Mouse (Mus musculus): ENCODE results near the gene Zxdc. TPM values are rescaled to one million over a fixed set of nuclear protein-coding genes. Genes with fewer than 3 reads are reported as not detected.

The Zxdc gene
- polyA plus RNA-seq, 1 experiment from 2014 or later: 4.4 TPM

- H3K27me3 ChIP-seq (replicated peaks; ENCODE audit: control insufficient read depth, insufficient read depth, low read length): no peaks in the 10 kb centered on the region
- no peak overlapping the region for H3K27ac ChIP-seq (ENCODE audit: low read length)
- no peak overlapping the region for H3K4me3 ChIP-seq (ENCODE audit: low read length)
- 75% methylated on average over 3 of the region's 3 CpGs for WGBS
- no peaks in the 10 kb centered on the region for H3K9me3 ChIP-seq (ENCODE audit: control insufficient read depth, low read length)
- no peak overlapping the region for H3K9ac ChIP-seq (ENCODE audit: low read depth, low read length)
- H3K36me3 ChIP-seq (ENCODE audit: control insufficient read depth, insufficient read depth, low read length): no peaks in the 10 kb centered on the region
- no peaks in the 10 kb centered on the region for H3K4me1 ChIP-seq (ENCODE audit: control insufficient read depth, insufficient read depth, low read length)
- no peak overlapping the region for H3K4me2 ChIP-seq (ENCODE audit: low read depth, low read length)
- ATAC-seq: no peak
Observed at GRCm38 (mm10) chr6:90334244-90334643, 35.0 kb upstream of the Zxdc start.

DNA sequence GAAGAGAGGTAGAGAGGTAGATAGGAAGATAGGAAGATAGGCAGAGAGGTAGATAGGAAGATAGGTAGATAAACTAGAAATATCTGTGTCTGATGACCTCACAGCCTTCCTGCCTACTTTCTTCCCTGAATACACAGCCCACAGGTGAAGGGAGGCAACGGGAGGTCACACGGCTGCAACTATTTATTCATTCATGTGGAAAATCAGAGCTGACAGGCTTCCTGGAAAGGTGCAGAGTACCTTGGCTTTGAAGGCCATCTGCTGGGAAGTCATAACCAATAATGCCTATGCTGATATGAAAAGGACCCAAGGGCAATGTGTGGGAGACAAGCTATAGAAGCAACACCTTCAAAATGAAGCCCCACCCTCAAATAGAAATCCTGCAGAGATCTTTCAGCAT lies 26.9 kb upstream of the Zxdc start:
- no peaks in the 10 kb centered on the region for H3K4me1 ChIP-seq (ENCODE audit: control insufficient read depth, insufficient read depth, low read length)
- no peak overlapping the region for H3K4me3 ChIP-seq (ENCODE audit: low read length)
- WGBS: 86% methylated on average over 2 of the region's 2 CpGs
- H3K9me3 ChIP-seq (ENCODE audit: control insufficient read depth, low read length): no peaks in the 10 kb centered on the region
- no peaks in the 10 kb centered on the region for H3K36me3 ChIP-seq (ENCODE audit: control insufficient read depth, insufficient read depth, low read length)
- no peak overlapping the region for H3K9ac ChIP-seq (ENCODE audit: low read depth, low read length)
- ATAC-seq: no peak
- no peak overlapping the region for H3K4me2 ChIP-seq (ENCODE audit: low read depth, low read length)
- no peak overlapping the region for H3K27ac ChIP-seq (ENCODE audit: low read length)
- H3K27me3 ChIP-seq (replicated peaks; ENCODE audit: control insufficient read depth, insufficient read depth, low read length): no peaks in the 10 kb centered on the region

DNA sequence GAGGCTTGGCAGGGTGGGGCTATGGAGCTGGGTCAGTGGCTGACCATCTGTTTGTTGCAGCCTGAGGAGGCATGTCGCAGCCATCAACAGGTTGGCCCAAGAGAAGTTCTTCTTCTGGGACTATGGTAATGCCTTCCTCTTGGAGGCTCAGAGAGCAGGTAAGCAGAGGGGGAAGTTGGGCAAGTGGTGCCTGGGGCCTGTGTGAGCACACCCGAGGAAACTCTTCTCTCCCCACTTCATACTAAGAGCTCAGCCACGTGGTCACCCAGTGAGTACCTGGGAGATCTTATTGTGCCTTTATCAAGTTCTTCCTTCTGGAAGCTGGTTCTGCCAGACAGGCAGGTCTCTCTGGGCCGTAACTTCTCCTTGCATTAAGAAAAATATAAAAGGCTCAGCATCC lies 22.1 kb upstream of the Zxdc start:
- Histone ChIP-seq H3K4me3 (ENCODE audit: low read length) (no peak overlapping the region), H3K4me1 (ENCODE audit: control insufficient read depth, insufficient read depth, low read length) (no peaks in the 10 kb centered on the region), H3K27ac (ENCODE audit: low read length) (no peak overlapping the region), H3K27me3 (replicated peaks; ENCODE audit: control insufficient read depth, insufficient read depth, low read length) (no peaks in the 10 kb centered on the region), H3K36me3 (ENCODE audit: control insufficient read depth, insufficient read depth, low read length) (no peaks in the 10 kb centered on the region), H3K4me2 (ENCODE audit: low read depth, low read length) (no peak overlapping the region), H3K9me3 (ENCODE audit: control insufficient read depth, low read length) (no peaks in the 10 kb centered on the region), H3K9ac (ENCODE audit: low read depth, low read length) (no peak overlapping the region)
- ATAC-seq: no peak
- WGBS: 69% methylated on average over 4 of the region's 4 CpGs

GRCm38 (mm10) chr6:90348500-90348899 lies 20.8 kb upstream of the Zxdc start:
- Histone ChIP-seq H3K36me3 (ENCODE audit: control insufficient read depth, insufficient read depth, low read length) (no peaks in the 10 kb centered on the region), H3K4me3 (ENCODE audit: low read length) (no peak overlapping the region), H3K4me2 (ENCODE audit: low read depth, low read length) (no peak overlapping the region), H3K9ac (ENCODE audit: low read depth, low read length) (no peak overlapping the region), H3K27ac (ENCODE audit: low read length) (no peak overlapping the region), H3K27me3 (replicated peaks; ENCODE audit: control insufficient read depth, insufficient read depth, low read length) (no peaks in the 10 kb centered on the region), H3K4me1 (ENCODE audit: control insufficient read depth, insufficient read depth, low read length) (no peaks in the 10 kb centered on the region), H3K9me3 (ENCODE audit: control insufficient read depth, low read length) (no peaks in the 10 kb centered on the region)
- 78% methylated on average over 4 of the region's 4 CpGs for WGBS
- no peak for ATAC-seq

DNA sequence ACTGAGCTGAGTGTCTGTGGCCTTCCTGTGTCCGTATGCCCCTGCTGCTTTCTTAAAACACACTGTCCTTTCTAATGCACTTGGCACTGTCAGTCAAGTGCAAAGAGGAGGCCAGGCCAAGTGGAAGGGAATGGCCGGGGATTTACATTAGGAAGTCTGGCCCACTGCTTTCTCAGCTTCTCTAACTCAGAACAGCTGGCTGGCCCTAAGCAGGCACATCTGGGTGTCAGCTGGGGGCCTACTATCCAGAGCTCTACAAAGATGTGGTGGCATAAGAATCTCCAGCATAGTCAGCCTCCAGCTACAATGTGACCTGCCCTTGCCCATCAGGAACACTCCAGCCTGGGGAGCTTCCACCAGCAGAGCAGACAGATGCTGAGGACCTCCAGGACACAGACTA lies 19.3 kb upstream of the Zxdc start:
- Histone ChIP-seq H3K9ac (ENCODE audit: low read depth, low read length) (no peak overlapping the region), H3K27ac (ENCODE audit: low read length) (no peak overlapping the region), H3K4me3 (ENCODE audit: low read length) (no peak overlapping the region), H3K4me1 (ENCODE audit: control insufficient read depth, insufficient read depth, low read length) (no peaks in the 10 kb centered on the region), H3K27me3 (replicated peaks; ENCODE audit: control insufficient read depth, insufficient read depth, low read length) (no peaks in the 10 kb centered on the region), H3K4me2 (ENCODE audit: low read depth, low read length) (no peak overlapping the region), H3K9me3 (ENCODE audit: control insufficient read depth, low read length) (no peaks in the 10 kb centered on the region), H3K36me3 (ENCODE audit: control insufficient read depth, insufficient read depth, low read length) (no peaks in the 10 kb centered on the region)
- 74% methylated on average over 2 of the region's 2 CpGs for WGBS
- no peak for ATAC-seq

DNA sequence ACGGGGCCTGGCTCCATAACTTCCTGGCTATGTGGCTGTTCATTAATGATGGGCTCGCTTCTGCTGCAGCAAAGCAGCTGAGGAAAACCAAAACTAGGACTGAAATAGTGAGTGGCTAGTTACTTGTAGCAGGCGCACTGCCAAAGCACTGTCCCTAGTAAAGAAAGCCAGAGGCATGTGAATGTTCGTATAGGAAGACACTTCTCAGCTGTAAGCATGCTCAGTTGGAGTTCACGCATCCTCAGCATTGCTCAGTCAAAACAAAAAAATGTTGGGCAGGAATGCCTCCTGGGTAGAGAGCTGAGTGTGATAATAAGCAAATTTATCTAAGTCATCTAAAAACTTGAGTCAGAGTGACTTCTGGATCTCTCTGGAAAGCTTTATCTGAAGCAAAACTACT lies 11.2 kb upstream of the Zxdc start:
- H3K9me3 ChIP-seq (ENCODE audit: control insufficient read depth, low read length): no peaks in the 10 kb centered on the region
- ATAC-seq: no peak
- H3K4me2 ChIP-seq (ENCODE audit: low read depth, low read length): no peak overlapping the region
- no peak overlapping the region for H3K27ac ChIP-seq (ENCODE audit: low read length)
- no peak overlapping the region for H3K9ac ChIP-seq (ENCODE audit: low read depth, low read length)
- no peaks in the 10 kb centered on the region for H3K27me3 ChIP-seq (replicated peaks; ENCODE audit: control insufficient read depth, insufficient read depth, low read length)
- peaks cover 19% of the 10 kb centered on the region for H3K4me1 ChIP-seq (ENCODE audit: control insufficient read depth, insufficient read depth, low read length)
- no peak overlapping the region for H3K4me3 ChIP-seq (ENCODE audit: low read length)
- WGBS: 49% methylated on average over 5 of the region's 5 CpGs
- H3K36me3 ChIP-seq (ENCODE audit: control insufficient read depth, insufficient read depth, low read length): no peaks in the 10 kb centered on the region

GRCm38 (mm10) chr6:90359445-90359844 lies 9.8 kb upstream of the Zxdc start:
- Histone ChIP-seq H3K4me1 (ENCODE audit: control insufficient read depth, insufficient read depth, low read length) (peaks cover 19% of the 10 kb centered on the region), H3K9ac (ENCODE audit: low read depth, low read length) (no peak overlapping the region), H3K36me3 (ENCODE audit: control insufficient read depth, insufficient read depth, low read length) (no peaks in the 10 kb centered on the region), H3K27ac (ENCODE audit: low read length) (no peak overlapping the region; the same call in 1 of the 2 replicates), H3K9me3 (ENCODE audit: control insufficient read depth, low read length) (no peaks in the 10 kb centered on the region), H3K4me2 (ENCODE audit: low read depth, low read length) (no peak overlapping the region), H3K27me3 (replicated peaks; ENCODE audit: control insufficient read depth, insufficient read depth, low read length) (no peaks in the 10 kb centered on the region), H3K4me3 (ENCODE audit: low read length) (no peak overlapping the region)
- WGBS: 85% methylated on average over 2 of the region's 2 CpGs
- ATAC-seq: no peak

- no peak overlapping the region for H3K9ac ChIP-seq (ENCODE audit: low read depth, low read length)
- no peaks in the 10 kb centered on the region for H3K27me3 ChIP-seq (replicated peaks; ENCODE audit: control insufficient read depth, insufficient read depth, low read length)
- peaks cover 19% of the 10 kb centered on the region for H3K4me1 ChIP-seq (ENCODE audit: control insufficient read depth, insufficient read depth, low read length)
- 39% methylated on average over 7 of the region's 7 CpGs for WGBS
- ATAC-seq: peak; percentile 92
- no peaks in the 10 kb centered on the region for H3K36me3 ChIP-seq (ENCODE audit: control insufficient read depth, insufficient read depth, low read length)
- peak overlapping the region; percentile 40; the same call in 1 of the 2 replicates for H3K27ac ChIP-seq (ENCODE audit: low read length)
- no peaks in the 10 kb centered on the region for H3K9me3 ChIP-seq (ENCODE audit: control insufficient read depth, low read length)
- H3K4me2 ChIP-seq (ENCODE audit: low read depth, low read length): no peak overlapping the region
- no peak overlapping the region for H3K4me3 ChIP-seq (ENCODE audit: low read length)
Observed at GRCm38 (mm10) chr6:90360024-90360781, 9.1 kb upstream of the Zxdc start.

DNA sequence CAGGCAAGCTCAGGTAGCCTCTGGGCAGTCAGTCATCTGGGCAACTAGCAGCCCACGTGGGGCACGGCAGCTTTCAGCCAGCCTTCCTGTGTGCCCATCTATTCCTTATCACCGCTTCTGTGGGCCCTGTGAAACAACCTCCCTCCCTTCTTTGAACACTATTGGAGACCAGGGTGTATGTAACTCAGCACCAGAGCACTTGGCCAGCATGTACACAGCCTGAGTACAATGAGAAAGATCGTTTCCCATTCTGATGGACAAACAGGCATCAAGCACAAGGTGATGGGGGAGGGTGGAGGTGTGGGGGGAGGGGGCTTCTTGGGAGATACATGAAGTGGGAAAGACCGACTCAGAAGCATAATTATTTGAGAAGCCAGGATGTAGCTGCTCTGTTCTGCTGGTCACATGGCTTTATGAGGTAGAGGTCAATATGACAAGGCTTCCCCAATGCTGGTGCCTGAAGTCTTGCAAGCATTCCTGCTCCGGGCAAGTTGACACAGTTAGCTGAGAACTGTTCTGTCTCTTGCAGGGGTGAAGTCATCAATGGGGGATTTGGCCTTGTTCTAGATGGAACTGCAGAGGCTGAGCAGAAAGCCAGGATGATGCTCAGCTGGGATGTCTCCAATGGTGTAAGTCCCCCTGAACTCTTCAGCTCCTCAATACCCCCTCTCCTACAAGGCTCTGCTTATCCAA lies 8.2 kb upstream of the Zxdc start:
- Histone ChIP-seq H3K9me3 (ENCODE audit: control insufficient read depth, low read length) (no peaks in the 10 kb centered on the region), H3K4me2 (ENCODE audit: low read depth, low read length) (no peak overlapping the region), H3K4me3 (ENCODE audit: low read length) (no peak overlapping the region), H3K9ac (ENCODE audit: low read depth, low read length) (no peak overlapping the region), H3K27me3 (replicated peaks; ENCODE audit: control insufficient read depth, insufficient read depth, low read length) (no peaks in the 10 kb centered on the region), H3K27ac (ENCODE audit: low read length) (no peak overlapping the region; the same call in 1 of the 2 replicates), H3K36me3 (ENCODE audit: control insufficient read depth, insufficient read depth, low read length) (no peaks in the 10 kb centered on the region), H3K4me1 (ENCODE audit: control insufficient read depth, insufficient read depth, low read length) (peaks cover 19% of the 10 kb centered on the region)
- 0 out of 2 replicates have a peak, but pooled peaks have one; percentile 1 for ATAC-seq
- WGBS: 79% methylated on average over 6 of the region's 6 CpGs
